Mouse (Mus musculus) adrenal gland, adult 18-20 months (tissue): Measurements from ENCODE around the gene Degs2. TPM values are rescaled to one million over a fixed set of nuclear protein-coding genes. Genes with fewer than 3 reads are reported as not detected.

Experiments
- DNase-seq, 2 experiments: peaks; one replicate each; pipeline ENCODE4 v3.0.0; 2021 to 2022; ENCODE audit warnings: low spot score in 2 of 2
- total RNA-seq, 2 experiments: library from RNA; stranded (reverse); gene quantifications; 1 replicate in 1 of 2; 2 replicates in 1 of 2; pipeline ENCODE4 v1.2.3; 2021

Gene Degs2
- total RNA-seq, 2 experiments from 2014 or later, result 0.17 TPM; not detected in 1

DNA sequence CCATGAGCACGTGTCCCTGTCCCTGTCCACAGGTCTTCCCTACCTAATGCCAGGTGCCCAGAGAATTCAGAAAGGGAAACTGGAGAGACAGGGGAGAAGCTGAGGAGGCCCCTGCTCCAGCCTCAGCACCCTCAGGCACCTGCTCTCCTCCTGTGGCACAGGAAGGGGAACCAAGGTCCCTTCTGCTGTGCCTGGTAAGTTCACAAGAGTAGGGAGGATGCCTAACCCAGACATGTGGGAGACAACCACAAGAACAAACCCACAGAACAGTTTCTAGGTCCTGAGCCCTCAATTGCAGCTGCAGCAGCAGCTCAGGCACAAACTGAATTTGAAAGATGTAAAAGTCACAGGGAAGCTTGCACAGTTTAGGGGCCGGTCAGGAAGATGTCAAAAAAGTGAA, 894 bp downstream of the Degs2 start:
- no peak for DNase-seq

DNA sequence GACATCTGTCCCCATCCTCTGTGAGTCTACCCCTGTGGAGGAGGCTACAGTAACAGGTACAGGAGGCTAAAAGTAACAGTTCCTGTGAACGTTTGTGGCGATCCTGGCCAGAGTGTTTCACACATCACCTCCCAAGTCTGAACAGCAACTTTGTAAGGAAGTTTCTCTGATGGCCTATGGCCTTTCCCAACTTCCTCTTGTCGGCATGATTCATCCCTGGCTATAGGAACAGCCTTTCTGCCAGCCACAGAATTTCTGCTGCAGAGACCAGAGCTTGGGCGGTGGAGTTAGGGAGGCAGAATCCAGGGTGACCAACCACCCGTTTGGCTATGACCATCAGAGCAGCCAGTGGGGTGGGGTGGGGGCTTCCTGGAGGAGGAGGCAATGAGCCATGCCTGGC, 2.1 kb downstream of the Degs2 start:
- DNase-seq, result no peak

DNA sequence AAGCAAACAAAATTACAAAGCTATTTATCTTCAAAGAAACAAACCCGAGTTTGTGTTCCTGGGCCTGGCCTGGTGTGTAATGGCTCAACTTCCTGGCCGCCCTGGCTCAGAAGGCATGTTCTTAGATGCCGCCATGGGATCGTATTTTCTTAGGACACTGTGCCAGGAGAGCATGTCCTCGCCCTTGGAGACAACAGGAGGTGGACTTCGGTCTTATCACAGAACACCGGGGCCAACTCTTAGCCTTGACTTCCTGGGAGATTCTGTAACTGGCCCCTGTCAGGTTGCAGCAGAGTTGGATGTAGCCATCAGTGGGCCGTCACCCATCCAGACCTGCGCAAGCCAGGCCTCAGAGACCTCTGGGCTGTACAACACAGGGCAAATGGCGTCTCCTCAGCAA, 2.5 kb downstream of the Degs2 start:
- no peak for DNase-seq

DNA sequence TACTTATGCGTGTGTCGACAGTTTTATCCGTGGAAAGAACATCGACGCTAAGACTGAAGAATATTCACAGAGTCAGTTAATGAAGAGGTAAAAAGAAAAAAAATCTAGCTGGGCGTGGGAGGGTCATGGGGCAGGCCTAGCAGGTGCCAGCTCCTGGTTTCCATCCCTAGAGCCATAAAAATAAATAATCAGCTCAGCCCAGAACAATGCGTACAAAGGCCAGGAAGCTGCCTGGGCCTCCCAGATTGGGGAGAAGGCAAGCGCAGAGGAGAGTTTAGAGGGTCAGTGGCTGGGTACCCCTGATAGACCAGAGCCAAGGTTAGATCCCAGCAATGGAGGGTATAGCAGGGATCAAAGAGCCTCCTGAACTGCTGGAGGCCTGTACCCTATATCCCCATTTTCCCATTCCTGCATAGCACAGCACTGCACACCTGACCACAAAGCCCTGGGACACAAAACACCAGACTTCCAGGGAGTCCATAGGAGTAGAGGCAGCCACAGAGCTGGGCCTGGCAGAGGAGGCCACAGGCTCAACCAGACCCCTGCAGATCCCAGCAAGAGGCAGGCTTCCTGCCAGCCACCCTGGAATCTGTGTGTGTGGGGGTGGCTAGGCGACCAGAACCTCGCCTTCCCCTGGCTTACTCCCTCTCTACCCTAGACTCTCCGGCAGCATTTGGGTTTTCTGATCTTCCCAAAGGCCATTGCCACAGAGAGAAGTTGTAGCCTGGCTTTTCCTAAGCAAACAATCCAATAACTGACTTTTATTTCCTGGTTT, 3.2 kb downstream of the Degs2 start:
- DNase-seq, result no peak

DNA sequence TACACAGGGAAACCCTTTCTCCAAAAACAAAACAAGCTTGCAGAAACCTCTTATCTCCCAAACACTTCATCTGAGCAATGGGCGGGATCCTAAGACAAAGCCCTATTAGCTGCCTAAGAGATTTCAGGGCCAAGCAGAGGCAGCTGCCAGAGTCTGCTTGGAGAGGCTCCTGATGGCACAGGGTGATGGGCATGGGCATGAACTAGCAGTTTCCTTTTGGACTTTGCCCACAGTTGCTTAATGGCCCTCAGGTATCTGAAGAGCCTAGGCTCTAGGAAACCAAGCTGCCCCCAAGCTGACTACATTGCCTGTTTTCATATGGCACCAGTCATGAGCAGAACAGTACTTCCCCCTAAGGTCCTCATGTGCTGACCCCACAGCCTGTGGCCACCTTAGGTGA, 7.9 kb downstream of the Degs2 start:
- no peak for DNase-seq

DNA sequence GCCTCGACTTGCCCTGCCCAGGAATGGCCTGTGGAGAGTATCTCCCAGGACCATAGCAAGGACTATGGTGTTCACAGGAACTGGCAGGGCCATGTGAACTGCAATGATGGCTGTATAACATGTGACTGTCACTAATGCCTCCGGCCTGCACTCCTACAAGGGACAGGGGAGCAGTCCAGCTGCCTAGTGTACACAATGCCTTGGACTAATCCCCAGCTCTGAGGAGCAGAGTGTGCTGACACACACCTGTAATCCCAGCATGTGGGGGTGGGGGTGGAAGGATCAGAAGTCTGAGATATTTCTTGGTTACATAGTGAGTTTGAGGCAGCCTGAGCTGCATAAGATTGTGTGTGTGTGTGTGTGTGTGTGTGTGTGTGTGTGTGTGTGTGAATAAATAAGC, 8.5 kb downstream of the Degs2 start:
- no peak for DNase-seq

DNA sequence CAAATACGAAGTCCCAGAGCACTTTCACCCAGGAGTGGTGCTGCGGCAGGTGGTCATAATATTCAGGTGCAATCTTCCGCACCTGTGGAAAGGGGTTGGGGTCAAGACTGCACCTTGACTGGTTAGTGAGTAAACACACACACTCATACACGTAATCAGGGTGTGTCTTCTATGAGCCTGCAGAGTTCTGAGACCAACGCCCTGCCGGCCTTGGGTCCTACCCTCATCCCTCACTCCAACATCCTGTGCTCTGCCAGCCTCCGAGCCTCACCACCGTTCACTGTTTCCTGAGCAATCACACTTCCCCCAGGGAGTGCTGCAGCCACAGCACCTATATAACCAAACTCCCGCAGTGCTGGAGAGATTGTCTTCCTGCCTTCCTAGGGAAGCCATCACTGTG, 11.6 kb downstream of the Degs2 start:
- no peak for DNase-seq

DNA sequence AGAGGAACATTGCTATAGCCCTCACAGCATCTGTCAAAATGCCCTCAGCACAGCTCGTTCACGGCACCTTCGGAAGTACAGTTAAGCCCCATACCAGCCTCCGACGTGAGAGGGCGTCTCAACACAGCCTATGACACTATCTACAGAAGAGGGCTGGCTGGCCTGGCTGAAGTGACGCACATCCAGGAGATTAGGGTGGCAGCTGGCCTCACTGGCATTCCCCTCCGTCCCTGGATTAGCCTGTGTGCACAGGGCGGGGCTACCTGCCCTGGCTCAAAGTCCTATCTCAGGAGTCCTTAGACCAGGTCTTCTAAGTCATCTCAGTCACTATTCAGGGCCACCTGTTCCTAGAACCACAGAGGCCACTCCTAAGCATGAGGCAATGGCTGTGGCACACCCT, 12.9 kb downstream of the Degs2 start:
- no peak for DNase-seq

DNA sequence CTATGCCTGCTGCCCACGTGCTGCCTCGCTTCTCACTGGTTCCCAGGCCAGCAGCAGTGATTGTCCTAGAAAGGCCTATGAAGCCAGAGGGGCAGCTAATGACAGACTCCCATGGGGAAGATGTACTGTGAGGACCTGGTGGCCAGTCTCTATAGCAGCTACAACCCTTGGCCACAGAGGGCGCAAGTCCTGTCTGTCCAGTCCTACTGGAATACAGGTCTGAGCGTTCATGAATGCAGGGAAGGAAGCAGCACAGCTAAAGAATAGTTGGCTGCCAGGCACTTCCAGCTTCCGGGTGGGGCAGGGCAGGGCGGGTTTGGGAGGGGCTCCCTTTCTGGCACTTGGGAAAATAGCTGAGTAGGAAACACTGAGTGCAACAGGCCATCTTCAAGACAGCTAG, 15.2 kb downstream of the Degs2 start:
- no peak for DNase-seq

DNA sequence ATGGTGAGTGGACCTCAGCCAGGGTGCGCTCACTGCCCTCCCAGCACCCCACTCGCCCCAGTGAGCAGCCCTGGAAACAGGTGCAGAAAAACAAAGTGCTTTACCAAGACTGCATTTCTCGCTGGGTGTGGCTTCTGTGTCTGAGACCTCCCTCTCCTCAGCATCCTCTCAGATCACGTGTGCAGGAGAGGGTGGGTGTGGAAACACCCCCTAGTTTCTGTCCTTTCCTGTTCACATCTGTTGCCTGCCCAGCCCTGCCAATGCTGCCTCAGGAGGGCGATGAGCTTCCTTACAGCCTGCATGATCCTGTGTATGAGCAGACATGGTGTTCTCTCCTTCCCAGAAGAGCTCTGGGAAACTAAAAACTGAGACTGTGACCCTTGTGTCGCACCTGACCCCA, 15.7 kb downstream of the Degs2 start:
- DNase-seq, result no peak

DNA sequence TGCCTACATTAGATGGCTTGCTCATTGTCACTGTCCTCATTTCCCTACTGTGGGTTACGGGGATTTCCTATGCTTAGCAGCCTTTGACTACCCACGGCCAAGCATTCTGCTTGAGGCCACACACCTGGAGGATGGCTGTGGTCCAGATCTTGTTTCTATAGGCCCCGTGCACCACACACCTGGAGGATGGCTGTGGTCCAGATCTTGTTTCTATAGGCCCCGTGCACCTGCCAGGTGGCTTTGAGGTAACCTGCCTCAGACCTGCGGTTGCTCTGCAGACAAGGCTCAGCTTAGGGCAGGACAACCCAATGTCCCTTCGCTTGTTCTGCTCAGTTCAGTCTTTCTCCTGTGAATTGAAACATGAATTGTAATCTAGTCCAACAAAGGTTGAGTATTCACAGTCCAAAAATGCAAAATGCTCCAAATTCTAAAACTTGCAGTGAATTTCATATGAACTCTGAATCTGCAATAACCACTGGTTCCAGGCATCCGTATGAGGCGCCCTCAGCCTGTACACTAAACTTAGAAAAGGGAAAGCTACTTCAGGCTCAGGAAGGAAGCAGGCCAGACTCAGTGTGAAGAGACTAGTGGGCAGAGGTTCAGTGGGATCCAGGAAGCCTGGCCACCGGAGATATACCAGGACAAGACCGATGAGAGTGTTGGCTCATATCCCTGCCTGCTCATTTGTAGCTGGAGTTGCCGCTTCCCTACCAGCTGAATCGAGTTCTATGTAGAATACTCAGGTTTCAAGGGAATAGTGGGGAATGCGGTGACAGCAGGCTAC, 19.7 kb downstream of the Degs2 start:
- DNase-seq, result no peak

DNA sequence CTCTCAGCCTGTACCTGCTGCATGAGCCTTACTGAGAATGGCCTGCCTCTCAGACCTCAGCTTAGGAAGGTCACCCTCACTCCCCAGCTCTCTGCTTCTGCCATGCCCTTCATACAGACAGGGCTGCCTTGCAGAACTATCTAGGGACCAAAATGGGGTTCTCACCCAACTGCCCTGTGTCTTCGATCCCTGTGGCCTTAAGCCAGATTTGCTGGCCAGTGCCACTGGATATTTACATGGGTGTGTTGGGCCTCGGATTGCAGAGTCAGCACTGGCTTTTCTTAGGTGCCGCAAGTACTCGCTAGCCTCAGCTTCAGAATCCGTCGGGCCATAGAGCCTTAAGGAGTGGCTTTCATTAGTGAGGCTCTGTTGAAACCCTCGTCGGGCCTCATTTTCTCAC, 21.3 kb downstream of the Degs2 start:
- DNase-seq, result no peak

DNA sequence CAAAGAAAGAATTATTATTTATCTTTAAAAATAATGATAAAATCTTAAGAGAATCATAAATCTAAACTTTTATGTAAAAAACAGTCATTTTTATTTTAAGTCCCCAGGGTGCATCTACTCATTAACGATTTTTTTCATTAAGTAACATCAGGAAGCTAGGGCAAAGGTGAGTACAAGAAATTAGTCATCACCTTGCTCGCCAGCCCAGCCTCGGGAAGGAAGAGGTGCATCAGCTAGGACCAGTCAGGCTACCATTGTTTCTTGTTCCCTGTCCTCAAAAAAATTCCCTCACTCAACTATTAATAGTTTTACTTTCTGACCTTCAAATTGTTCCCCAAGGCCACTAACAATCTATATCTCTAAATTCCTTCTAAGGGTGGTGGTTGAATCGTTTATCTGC, 23.7 kb downstream of the Degs2 start:
- DNase-seq, result no peak

DNA sequence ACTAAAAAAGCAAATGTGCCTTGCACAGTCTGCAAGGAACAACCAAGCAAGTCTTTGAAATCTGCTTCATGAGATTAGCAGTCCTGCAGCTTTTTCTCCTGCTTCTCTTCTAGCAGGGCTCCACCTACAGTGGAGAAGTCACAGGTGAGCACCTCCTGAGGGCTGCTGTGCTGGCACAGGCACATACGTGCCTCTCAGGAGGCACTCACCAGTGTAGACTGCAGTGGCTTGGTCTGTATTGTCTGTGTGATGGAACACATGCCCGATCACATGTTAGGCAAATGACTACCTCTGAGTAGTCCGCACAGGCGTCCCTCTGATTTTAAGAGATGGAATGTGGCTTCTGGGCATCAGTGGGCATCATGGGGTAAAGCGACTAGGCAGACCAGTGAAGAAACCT, 25.0 kb downstream of the Degs2 start:
- DNase-seq, result no peak

DNA sequence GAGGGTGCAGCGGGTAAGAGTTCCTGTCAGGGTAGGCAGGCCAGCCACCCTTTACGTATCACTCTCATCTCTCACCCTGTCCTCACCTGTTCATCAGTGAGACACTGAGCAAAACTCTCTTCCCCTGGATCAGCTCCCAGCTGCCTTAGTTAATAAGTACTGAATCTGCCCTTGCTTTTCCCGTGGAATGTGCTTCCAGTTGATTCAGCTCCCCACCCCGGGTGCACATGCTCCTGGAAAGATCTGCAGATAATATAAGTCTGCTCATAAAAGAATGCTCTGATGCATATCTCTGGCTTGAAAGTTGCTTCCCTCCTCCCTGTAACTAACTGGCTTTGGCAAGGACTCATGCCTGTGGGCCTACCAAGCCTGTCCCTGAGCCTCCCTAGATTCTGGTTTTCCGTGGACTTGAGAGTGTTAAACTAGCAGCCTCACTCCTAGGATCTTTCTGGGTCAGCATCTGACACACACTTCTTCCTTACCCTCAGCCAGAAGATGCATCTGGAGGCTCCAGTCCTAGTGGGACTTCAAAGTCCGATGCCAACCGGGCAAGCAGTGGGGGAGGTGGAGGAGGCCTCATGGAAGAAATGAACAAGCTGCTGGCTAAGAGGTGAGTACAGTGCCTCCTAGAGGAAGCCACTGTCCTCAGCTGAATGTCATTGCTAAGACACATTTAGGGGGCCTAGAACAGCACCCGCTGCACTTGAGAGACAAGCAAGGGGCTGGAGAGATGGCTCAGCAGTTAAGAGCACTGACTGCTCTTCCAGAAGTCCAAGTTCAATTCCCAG, 26.3 kb downstream of the Degs2 start:
- DNase-seq, result no peak

DNA sequence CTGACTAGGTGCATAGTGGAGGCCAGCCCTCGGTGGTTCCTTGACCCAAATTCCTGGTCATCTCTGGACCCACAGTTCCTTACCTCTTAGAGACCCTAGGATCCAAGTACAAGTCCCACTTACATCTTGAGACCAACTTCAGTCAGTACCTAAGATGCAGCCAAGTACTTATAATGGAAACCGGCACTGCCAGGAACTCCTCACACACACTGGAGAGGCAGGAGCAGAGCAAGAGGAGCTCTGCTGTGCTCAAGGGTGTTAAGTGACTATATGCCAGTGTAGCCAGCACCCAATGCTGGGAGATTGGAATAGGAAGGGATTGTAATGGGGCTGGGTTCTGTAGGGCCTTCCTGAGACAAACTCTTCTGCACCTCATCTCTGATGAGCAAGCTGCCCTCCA, 27.2 kb downstream of the Degs2 start:
- DNase-seq, result no peak

DNA sequence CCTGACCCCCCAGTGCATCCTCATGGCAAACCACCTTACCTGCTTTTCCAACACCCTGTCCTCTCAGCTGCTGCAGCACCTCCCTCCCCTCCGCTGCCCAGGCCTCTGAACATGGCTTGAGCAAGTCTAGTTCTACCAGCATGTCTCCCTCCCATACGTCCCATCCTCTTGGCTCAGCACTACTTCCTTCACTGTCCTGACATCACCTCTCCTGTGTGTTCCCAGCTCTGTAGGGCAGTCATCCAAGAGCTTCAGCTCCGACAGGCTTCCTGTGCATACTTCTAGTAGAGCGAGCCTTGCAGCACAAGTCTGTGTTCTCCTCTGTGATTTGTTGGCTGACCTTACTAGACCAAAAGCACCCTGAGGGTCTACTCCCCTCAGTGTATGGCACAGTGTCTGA, 27.6 kb downstream of the Degs2 start:
- DNase-seq, result no peak

DNA sequence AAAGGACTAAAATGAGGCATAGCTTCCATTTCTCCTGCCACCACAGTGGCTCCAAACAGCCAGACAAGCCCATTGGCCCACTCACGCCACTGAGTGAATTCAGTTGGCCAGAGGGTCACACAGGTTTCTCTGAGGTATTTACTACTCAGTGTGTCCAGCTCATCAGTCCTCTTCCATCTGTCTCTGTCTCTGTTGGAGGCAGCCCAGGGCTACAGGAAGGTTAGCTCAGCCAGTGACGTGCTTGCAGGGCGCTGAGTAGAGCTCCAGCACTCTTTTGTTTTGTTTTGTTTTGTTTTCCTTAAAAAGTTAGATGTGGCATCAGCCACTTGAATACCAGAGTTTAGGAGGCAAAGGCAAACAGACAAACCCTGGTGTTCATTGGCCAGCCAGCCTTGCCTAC, 28.6 kb downstream of the Degs2 start:
- no peak for DNase-seq

DNA sequence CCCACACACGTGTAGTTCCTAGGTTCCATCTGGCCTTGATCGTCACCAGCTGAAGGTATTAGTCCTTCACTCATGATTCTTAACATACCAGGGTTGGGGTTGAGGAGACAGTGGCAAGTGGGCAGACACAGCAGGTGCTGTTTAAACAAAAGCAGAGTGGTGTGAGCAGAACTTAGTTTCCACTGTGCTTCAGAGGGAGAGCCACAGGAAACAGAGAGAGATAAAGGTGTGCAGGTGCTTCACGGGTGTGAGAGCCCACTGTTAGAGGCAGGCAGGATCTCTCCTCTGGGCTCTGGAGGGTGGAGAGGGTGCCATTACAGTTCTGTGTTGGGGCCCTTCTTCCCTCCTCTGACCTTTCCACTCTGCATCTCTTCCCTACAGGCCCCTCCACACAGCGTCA, 29.2 kb downstream of the Degs2 start:
- no peak for DNase-seq

DNA sequence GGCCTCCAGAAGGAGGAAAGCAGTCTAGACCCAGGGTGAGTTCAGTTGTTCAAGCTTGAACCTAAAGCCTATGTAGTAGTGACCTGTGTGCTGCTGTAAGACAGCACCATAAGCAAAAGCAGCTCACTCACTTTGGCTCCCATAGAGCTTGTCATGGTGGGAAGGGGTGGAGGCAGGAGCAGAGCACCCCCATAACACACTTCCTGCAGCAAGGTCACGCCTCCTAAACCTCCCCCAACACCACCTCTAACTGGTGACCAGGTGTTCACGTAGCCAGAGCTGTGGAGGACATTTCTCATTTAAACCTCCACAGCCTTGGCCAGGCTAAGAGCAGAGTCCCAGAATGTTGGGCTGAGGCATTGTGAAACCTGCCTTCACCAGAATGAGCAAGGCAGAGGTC, 30.6 kb downstream of the Degs2 start:
- DNase-seq, result no peak

DNA sequence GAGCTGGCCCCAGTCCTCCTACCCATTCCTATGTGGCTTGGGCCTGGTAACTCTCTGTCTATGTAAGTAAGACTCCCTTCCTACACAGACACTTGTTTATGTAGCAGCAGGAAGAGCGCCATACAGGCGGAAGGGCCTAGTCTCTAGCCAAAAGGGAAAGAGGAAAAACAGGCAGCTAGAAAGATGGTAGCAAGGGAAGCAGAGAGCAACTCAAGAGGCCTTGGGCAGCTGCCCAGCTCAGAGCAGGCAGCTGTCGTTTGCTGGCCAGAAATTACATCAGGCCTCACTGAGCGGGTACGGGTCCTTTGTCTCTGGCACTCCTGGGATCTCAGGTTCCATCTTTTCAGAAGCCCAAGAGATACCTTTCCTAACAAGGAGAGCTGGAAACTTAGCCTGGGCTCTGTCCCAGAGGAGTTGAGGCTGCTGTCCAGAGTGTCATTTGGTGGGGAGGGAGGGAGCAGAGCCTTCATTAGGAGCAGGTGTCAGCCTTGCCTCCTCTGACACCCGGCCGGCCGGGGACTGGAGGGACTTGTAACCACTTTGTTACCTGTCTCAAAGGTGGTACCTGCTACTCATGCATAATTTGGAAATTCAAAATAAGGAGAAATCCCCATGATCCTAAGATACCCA, 33.4 kb downstream of the Degs2 start:
- no peak for DNase-seq

DNA sequence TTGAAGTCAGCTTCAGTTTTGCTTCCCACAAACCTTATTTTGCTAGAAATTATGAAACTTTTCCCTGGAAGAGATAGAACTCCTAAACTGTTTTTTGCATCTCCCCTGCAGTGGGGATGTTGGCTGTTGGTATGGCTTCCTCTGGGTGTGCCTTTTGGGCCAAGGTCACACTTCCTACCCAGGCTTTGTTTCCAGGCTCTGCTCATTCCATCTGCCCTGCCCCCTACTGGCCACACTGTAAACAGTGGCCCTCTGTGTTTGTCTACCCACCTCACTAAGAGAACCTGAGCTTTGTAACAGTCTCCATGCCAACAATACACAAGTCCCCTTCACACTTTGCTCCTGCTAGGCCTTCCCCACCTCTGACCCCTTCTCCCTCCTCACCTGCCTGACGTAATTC, 44.8 kb downstream of the Degs2 start:
- DNase-seq, result peak; percentile 35 to 53
